Mouse (Mus musculus) G1E (cell line): Measurements from ENCODE around the gene Ylpm1.

ENCODE experiments used
- CTCF ChIP-seq: IDR thresholded peaks from 2 replicates; pipeline ENCODE4 v1.5.1; 2012; ENCODE audit warnings: low read depth, low read length, inconsistent platforms, mixed read lengths
- POLR2AphosphoS5 ChIP-seq: IDR thresholded peaks from 2 replicates; pipeline ENCODE4 v1.6.1; 2012; ENCODE audit warnings: low read depth, low read length, inconsistent platforms; ENCODE audit not compliant: insufficient replicate concordance

GRCm38 (mm10) chr12:84950763-84951162 is 45.4 kb upstream of the Ylpm1 start:
- TF ChIP-seq CTCF: no peak
- no peak for TF ChIP-seq POLR2AphosphoS5
